Mouse (Mus musculus) thymus, adult 2 months (tissue): ENCODE measurements around the gene Sstr3. TPM values are rescaled to one million over a fixed set of nuclear protein-coding genes. Genes with fewer than 3 reads are reported as not detected.
A peak's percentile ranks its signal among the peaks of the same experiment; 100 is the strongest.

Experiments used
- DNase-seq: peaks from one replicate; pipeline ENCODE4 v3.0.0; 2021
- H3K27ac ChIP-seq: fragments of 200-500 bp; 2 replicates; pipeline ENCODE4 v1.5.1; 2012; ENCODE audit warnings: low read length, control low read depth; ENCODE audit not compliant: control insufficient read depth, insufficient read depth
- H3K27me3 ChIP-seq: fragments of 200-500 bp; 2 replicates; pipeline ENCODE4 v1.6.1; 2012; ENCODE audit warnings: mild to moderate bottlenecking, low read length, moderate library complexity, mixed read lengths; ENCODE audit not compliant: control insufficient read depth, insufficient read depth
- H3K36me3 ChIP-seq: fragments of 200-500 bp; 2 replicates; pipeline ENCODE4 v1.6.1; 2012; ENCODE audit warnings: mild to moderate bottlenecking, low read length, moderate library complexity; ENCODE audit not compliant: control insufficient read depth, insufficient read depth
- H3K4me1 ChIP-seq: fragments of 200-500 bp; replicated peaks from 2 replicates; pipeline ENCODE4 v1.6.1; 2012; ENCODE audit warnings: low read length; ENCODE audit not compliant: control insufficient read depth, insufficient read depth
- H3K4me3 ChIP-seq: fragments of 200-500 bp; 2 replicates; pipeline ENCODE4 v1.5.1; 2012; ENCODE audit warnings: mild to moderate bottlenecking, low read length, control low read depth, moderate library complexity; ENCODE audit not compliant: control insufficient read depth, insufficient read depth
- CTCF ChIP-seq: fragments of 200-500 bp; IDR thresholded peaks from 2 replicates; pipeline ENCODE4 v1.5.1; 2012; ENCODE audit warnings: mild to moderate bottlenecking, control low read depth, low read length, moderate library complexity, borderline replicate concordance; ENCODE audit not compliant: control insufficient read depth, poor library complexity, insufficient read depth; ENCODE audit errors: extremely low read depth
- POLR2A ChIP-seq: fragments of 200-500 bp; IDR thresholded peaks from 2 replicates; pipeline ENCODE4 v1.6.1; 2012; ENCODE audit warnings: mild to moderate bottlenecking, low read length, control low read depth, moderate library complexity; ENCODE audit not compliant: control insufficient read depth, poor library complexity, insufficient read depth; ENCODE audit errors: extremely low read depth
- WGBS: fragments of 180-500 bp; shearing (Covaris S2); methylation state at CpG from one replicate; pipeline ENCODE4 v1.1.7; 2018; 5-methylcytosine and 5-hydroxymethylcytosine counted together
- polyA plus RNA-seq: library from polyadenylated mRNA; depleted of rRNA; stranded (reverse); fragments of >200 nt; gene quantifications from 2 replicates; pipeline ENCODE4 v1.2.3, GENCODE M21; 2012; rRNA removed

Sstr3 gene
- polyA plus RNA-seq = 1.6 and 2.2 TPM in 2 replicates

DNA sequence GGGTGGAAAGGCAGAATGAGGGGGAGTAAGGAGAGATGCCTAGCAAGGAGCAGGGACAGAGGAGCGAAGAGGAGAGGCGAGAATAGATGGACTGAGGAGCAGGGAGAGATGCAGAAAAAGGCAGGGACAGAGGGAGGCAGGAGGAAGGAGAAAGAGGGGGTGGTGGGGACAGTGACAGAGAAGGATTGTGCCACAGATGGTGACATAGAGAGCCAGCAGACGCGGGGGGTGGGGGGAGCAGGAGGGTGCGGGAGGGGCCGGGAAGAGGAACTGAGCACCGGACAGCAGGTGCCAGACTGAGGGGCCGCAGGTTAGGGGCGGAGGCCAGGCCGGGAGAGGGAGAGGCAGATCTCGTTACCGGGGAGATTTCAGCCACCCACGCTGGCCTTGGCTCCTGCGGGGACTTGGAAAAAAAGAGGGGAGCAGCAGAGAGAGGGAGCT is at the start of gene Sstr3:
Gene Sstr3 (minus strand): TSS at position 125 of the 441 bp plus-strand sequence.
- 14% methylated on average over 14 of the region's 14 CpGs for WGBS
- no peak for DNase-seq
- Histone ChIP-seq H3K4me3 (no peak within 1 kb of the TSS), H3K27ac (no peak within 1 kb of the TSS), H3K27me3 (no peaks in the 10 kb centered on the region; the same call in 1 of the 2 replicates), H3K36me3 (no peaks in the 10 kb centered on the region), H3K4me1 (peaks cover 15% of the 10 kb centered on the region)
- TF ChIP-seq POLR2A (no peak), CTCF (no peak)

GRCm38 (mm10) chr15:78593896-78594425 is 49.5 kb upstream of the Sstr3 start:
- Histone ChIP-seq H3K4me3 (no peak overlapping the region), H3K27ac (peak overlapping the region; percentile 16; the same call in 1 of the 2 replicates), H3K4me1 (peaks cover 70% of the 10 kb centered on the region), H3K36me3 (no peaks in the 10 kb centered on the region), H3K27me3 (no peaks in the 10 kb centered on the region)
- TF ChIP-seq CTCF (no peak), POLR2A (no peak)
- no peak for DNase-seq
- 14% methylated on average over 7 of the region's 7 CpGs for WGBS

DNA sequence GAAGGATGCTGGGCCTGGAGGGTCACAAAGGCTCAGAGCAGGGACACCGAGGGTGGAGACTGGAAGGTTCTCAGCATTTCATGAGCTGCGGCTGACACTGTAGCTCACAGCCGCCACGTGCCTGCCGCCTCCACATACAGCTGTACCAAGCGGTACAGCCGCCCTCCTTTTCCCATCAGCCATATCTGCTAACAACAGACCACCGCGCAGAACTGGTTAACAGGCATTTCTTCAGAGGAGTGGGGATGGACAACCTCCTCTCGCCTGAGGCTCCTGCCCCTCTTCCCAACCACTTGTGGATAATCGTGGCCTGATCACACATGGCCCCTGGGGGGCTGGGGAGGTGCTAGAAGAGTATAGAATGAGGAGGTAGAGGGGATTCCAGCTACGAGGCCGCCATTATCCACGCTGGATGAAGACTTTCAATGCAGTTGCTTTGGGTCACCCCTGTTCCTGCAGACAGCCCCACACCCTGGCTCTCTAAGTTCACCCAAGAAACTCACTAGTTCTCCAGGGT is 48.0 kb upstream of the Sstr3 start:
- H3K4me3 ChIP-seq = no peak overlapping the region
- peaks cover 61% of the 10 kb centered on the region for H3K4me1 ChIP-seq
- DNase-seq = no peak
- no peaks in the 10 kb centered on the region for H3K27me3 ChIP-seq
- no peak overlapping the region; the same call in 1 of the 2 replicates for H3K27ac ChIP-seq
- 68% methylated on average over 14 of the region's 14 CpGs for WGBS
- TF ChIP-seq CTCF (no peak), POLR2A (no peak)
- no peaks in the 10 kb centered on the region for H3K36me3 ChIP-seq

GRCm38 (mm10) chr15:78591680-78592451 is 47.4 kb upstream of the Sstr3 start:
- 30% methylated on average over 15 of the region's 15 CpGs for WGBS
- H3K27me3 ChIP-seq = no peaks in the 10 kb centered on the region
- H3K4me3 ChIP-seq = no peak overlapping the region
- peaks cover 54% of the 10 kb centered on the region for H3K4me1 ChIP-seq
- H3K36me3 ChIP-seq = no peaks in the 10 kb centered on the region
- TF ChIP-seq CTCF (no peak), POLR2A (no peak)
- DNase-seq = no peak
- H3K27ac ChIP-seq = peak overlapping the region; percentile 19; the same call in 1 of the 2 replicates

DNA sequence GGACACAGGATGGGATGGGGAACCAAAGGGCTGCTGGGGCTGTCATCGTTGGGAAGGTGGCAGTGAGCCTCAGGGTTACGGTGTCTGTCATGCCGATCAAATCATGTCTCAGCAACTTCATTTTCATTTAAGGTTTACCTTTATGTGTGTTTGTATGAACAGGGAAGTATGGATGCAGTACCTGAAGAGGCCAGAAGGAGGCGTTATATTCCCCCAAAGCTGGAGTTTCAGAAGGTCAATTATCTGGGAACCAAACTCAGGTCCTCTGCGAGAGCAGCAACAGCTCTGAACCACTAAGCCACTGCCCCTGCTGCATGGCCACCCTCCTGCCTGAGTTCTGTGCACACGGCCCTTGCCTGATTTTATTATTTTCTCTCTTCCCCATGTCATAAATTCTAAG is 46.3 kb upstream of the Sstr3 start:
- DNase-seq = no peak
- no peak overlapping the region for H3K27ac ChIP-seq
- no peak overlapping the region for H3K4me3 ChIP-seq
- TF ChIP-seq CTCF (no peak), POLR2A (no peak)
- no peaks in the 10 kb centered on the region for H3K27me3 ChIP-seq
- no peaks in the 10 kb centered on the region for H3K36me3 ChIP-seq
- H3K4me1 ChIP-seq = peaks cover 46% of the 10 kb centered on the region
- 90% methylated on average over 6 of the region's 6 CpGs for WGBS

DNA sequence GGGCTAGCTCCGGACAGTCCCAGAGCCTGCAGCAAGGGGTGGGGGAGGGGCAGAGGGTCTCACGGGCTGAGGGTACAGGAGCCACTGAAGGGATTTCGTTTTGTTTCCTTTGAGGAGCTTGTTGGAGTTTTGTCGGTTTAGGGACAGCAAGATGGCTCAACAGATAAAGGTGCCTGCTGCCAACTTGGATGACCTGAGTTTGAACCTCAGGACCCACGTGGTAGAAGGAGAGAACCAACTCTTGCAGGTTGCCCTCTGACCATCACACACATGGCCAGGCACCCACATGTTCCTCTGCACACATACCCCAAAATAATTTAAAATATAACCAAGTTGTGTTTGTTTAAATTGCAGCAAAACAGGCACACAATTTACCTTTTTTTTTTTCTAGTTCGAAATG is 45.5 kb upstream of the Sstr3 start:
- Histone ChIP-seq H3K27ac (no peak overlapping the region), H3K27me3 (no peaks in the 10 kb centered on the region), H3K36me3 (no peaks in the 10 kb centered on the region), H3K4me1 (peaks cover 42% of the 10 kb centered on the region), H3K4me3 (no peak overlapping the region)
- DNase-seq = no peak
- TF ChIP-seq CTCF (no peak), POLR2A (no peak)
- 69% methylated on average over 6 of the region's 6 CpGs for WGBS
